In genomic region chr17:45584096-45584896, GRCm38 (mm10) we compare ENCODE assay signal across 8 mouse cellular contexts. TPM values are rescaled to one million over a fixed set of nuclear protein-coding genes. Genes with fewer than 3 reads are reported as not detected.
DNase-seq lines count a peak whose midpoint lies in the region; ATAC-seq and TF ChIP-seq lines count a peak whose summit lies in the region.

No protein-coding gene starts in this region.

- no peak for TF ChIP-seq POLR2A in limb, embryonic 14.5 days (IDR thresholded peaks at IDR 0.05; ENCODE audit: borderline replicate concordance, extremely low read depth, insufficient read depth, insufficient read length)

- H3K27me3 ChIP-seq in neural tube, embryonic 11.5 days (ENCODE audit: control insufficient read depth, insufficient read depth, low read length): no peaks in the 10 kb centered on the region
- no peaks in the 10 kb centered on the region for H3K27me3 ChIP-seq in embryonic facial prominence, embryonic 12.5 days
- no peaks in the 10 kb centered on the region for H3K27me3 ChIP-seq in limb, embryonic 14.5 days (ENCODE audit: control insufficient read depth, insufficient read depth, low read length)
- no peaks in the 10 kb centered on the region for H3K27me3 ChIP-seq in midbrain, embryonic 13.5 days

- peaks cover 8% of the 10 kb centered on the region; the same call in 1 of the 2 replicates for H3K4me1 ChIP-seq in neural tube, embryonic 11.5 days (ENCODE audit: control insufficient read depth, insufficient read depth, low read length)
- peaks cover 23% of the 10 kb centered on the region; the same call in 1 of the 2 replicates for H3K4me1 ChIP-seq in embryonic facial prominence, embryonic 12.5 days
- peaks cover 20% of the 10 kb centered on the region for H3K4me1 ChIP-seq in limb, embryonic 14.5 days (ENCODE audit: control insufficient read depth, insufficient read depth, low read length)
- peaks cover 21% of the 10 kb centered on the region for H3K4me1 ChIP-seq in midbrain, embryonic 13.5 days (replicated peaks)

- WGBS in neural tube, embryonic 11.5 days: 43% methylated on average over 12 of the region's 12 CpGs
- 29% methylated on average over 12 of the region's 12 CpGs for WGBS in embryonic facial prominence, embryonic 12.5 days
- WGBS in limb, embryonic 14.5 days: 35% methylated on average over 12 of the region's 12 CpGs
- 36% methylated on average over 12 of the region's 12 CpGs for WGBS in midbrain, embryonic 13.5 days

- H3K36me3 ChIP-seq in neural tube, embryonic 11.5 days (ENCODE audit: control insufficient read depth, insufficient read depth, low read length): no peaks in the 10 kb centered on the region
- peaks cover 5% of the 10 kb centered on the region for H3K36me3 ChIP-seq in embryonic facial prominence, embryonic 12.5 days
- H3K36me3 ChIP-seq in limb, embryonic 14.5 days (ENCODE audit: control insufficient read depth, insufficient read depth, low read length): peaks cover 16% of the 10 kb centered on the region
- H3K36me3 ChIP-seq in midbrain, embryonic 13.5 days: no peaks in the 10 kb centered on the region; the same call in 1 of the 2 replicates

- H3K4me2 ChIP-seq in neural tube, embryonic 11.5 days (ENCODE audit: low read depth): no peak overlapping the region
- no peak overlapping the region for H3K4me2 ChIP-seq in embryonic facial prominence, embryonic 12.5 days (replicated peaks)
- H3K4me2 ChIP-seq in limb, embryonic 14.5 days (replicated peaks; ENCODE audit: low read depth, low read length, severe bottlenecking): peak overlapping the region; percentile 11; the same call in 1 of the 2 replicates
- H3K4me2 ChIP-seq in midbrain, embryonic 13.5 days (replicated peaks): no peak overlapping the region

- 0 out of 2 replicates have a peak overlapping the region, but pooled peaks have one; percentile 34 for H3K27ac ChIP-seq in neural tube, embryonic 11.5 days (ENCODE audit: low read depth, low read length)
- peak overlapping the region; percentile 71 for H3K27ac ChIP-seq in embryonic facial prominence, embryonic 12.5 days
- H3K27ac ChIP-seq in limb, embryonic 14.5 days (replicated peaks; ENCODE audit: low read depth, low read length): peak overlapping the region; percentile 78
- peak overlapping the region; percentile 71 for H3K27ac ChIP-seq in midbrain, embryonic 13.5 days

- DNase-seq in neural tube, embryonic 11.5 days (ENCODE audit: low spot score): no peak
- DNase-seq in neural tube, embryonic 10.5 days (ENCODE audit: extremely low spot score, low spot score): no peak
- peak; percentile 93 for DNase-seq in heart, adult 8-10 months (ENCODE audit: low spot score)
- peak; percentile 85 for DNase-seq in kidney, adult 18-20 months
- DNase-seq in limb, embryonic 14.5 days (ENCODE audit: low spot score): peak; percentile 54
- peak; percentile 95 for DNase-seq in testis, postnatal 10 days (ENCODE audit: low spot score)

- H3K9me3 ChIP-seq in neural tube, embryonic 11.5 days (ENCODE audit: control insufficient read depth, low read length): no peaks in the 10 kb centered on the region
- H3K9me3 ChIP-seq in embryonic facial prominence, embryonic 12.5 days: peaks cover 9% of the 10 kb centered on the region; the same call in 1 of the 2 replicates
- no peaks in the 10 kb centered on the region for H3K9me3 ChIP-seq in limb, embryonic 14.5 days (ENCODE audit: control insufficient read depth, low read length)
- no peaks in the 10 kb centered on the region; the same call in 1 of the 2 replicates for H3K9me3 ChIP-seq in midbrain, embryonic 13.5 days

- no peak overlapping the region for H3K4me3 ChIP-seq in neural tube, embryonic 11.5 days (ENCODE audit: low read depth, low read length)
- H3K4me3 ChIP-seq in embryonic facial prominence, embryonic 12.5 days: no peak overlapping the region
- H3K4me3 ChIP-seq in limb, embryonic 14.5 days (replicated peaks; ENCODE audit: low read length): no peak overlapping the region
- H3K4me3 ChIP-seq in midbrain, embryonic 13.5 days (replicated peaks): no peak overlapping the region

- ATAC-seq in neural tube, embryonic 11.5 days (ENCODE audit: insufficient read depth, low FRiP score, low TSS enrichment): peak; percentile 14; the same call in 1 of the 2 replicates
- ATAC-seq in embryonic facial prominence, embryonic 12.5 days (ENCODE audit: insufficient number of reproducible peaks, insufficient read depth, low FRiP score, low TSS enrichment): 0 out of 2 replicates have a peak, but pooled peaks have one; percentile 7
- ATAC-seq in limb, embryonic 14.5 days (ENCODE audit: low FRiP score, low read depth): peak; percentile 50
- ATAC-seq in midbrain, embryonic 13.5 days: peak; percentile 59

- H3K9ac ChIP-seq in neural tube, embryonic 11.5 days (ENCODE audit: low read length): no peak overlapping the region
- H3K9ac ChIP-seq in embryonic facial prominence, embryonic 12.5 days: no peak overlapping the region
- peak overlapping the region; percentile 9 for H3K9ac ChIP-seq in limb, embryonic 14.5 days (ENCODE audit: low read depth, low read length, severe bottlenecking)
- peak overlapping the region; percentile 41; the same call in 1 of the 2 replicates for H3K9ac ChIP-seq in midbrain, embryonic 13.5 days (replicated peaks)

RNA-seq across cellular contexts. Expression of gene Hsp90ab1, which starts 11.2 kb away (rescaled TPM):
- polyA plus RNA-seq in neural tube, embryonic 11.5 days (2014; fragmentation: Nextera tagmentation; extraction: Ambion mirVana): 1,725 and 1,823 TPM in 2 replicates
- polyA plus RNA-seq in embryonic facial prominence, embryonic 12.5 days (2016; fragmentation: Nextera tagmentation; extraction: Ambion mirVana): 1,470 and 1,480 TPM in 2 replicates
- 1,000 to 10,000 TPM; 1,121 to 1,613 (median 1,357) TPM for total RNA-seq in heart, adult 8-10 months (2022)
- polyA plus RNA-seq in limb, embryonic 14.5 days (2012; rRNA removed): 788 and 951 TPM in 2 replicates
- 1,382 and 1,446 TPM in 2 replicates for polyA plus RNA-seq in limb, embryonic 14.5 days (2014; fragmentation: Nextera tagmentation; extraction: Ambion mirVana)
- 1,587 and 1,677 TPM in 2 replicates for polyA plus RNA-seq in midbrain, embryonic 13.5 days (2015; fragmentation: Nextera tagmentation; extraction: Ambion mirVana)

RNA-seq across cellular contexts. Expression of gene Slc29a1, which starts 15.1 kb away (rescaled TPM):
- 44.1 and 48.7 TPM in 2 replicates for polyA plus RNA-seq in neural tube, embryonic 11.5 days (2014; fragmentation: Nextera tagmentation; extraction: Ambion mirVana)
- 59.1 and 60.5 TPM in 2 replicates for polyA plus RNA-seq in embryonic facial prominence, embryonic 12.5 days (2016; fragmentation: Nextera tagmentation; extraction: Ambion mirVana)
- total RNA-seq in heart, adult 8-10 months (2022): 10 to 100 TPM; 58.9 to 70.8 (median 66.9) TPM
- polyA plus RNA-seq in limb, embryonic 14.5 days (2012; rRNA removed): 122 and 157 TPM in 2 replicates
- polyA plus RNA-seq in limb, embryonic 14.5 days (2014; fragmentation: Nextera tagmentation; extraction: Ambion mirVana): 94.5 and 103 TPM in 2 replicates
- polyA plus RNA-seq in midbrain, embryonic 13.5 days (2015; fragmentation: Nextera tagmentation; extraction: Ambion mirVana): 29.7 and 30.4 TPM in 2 replicates

RNA-seq across cellular contexts. Expression of gene Mymx, which starts 17.6 kb away (rescaled TPM):
- polyA plus RNA-seq in neural tube, embryonic 11.5 days (2014; fragmentation: Nextera tagmentation; extraction: Ambion mirVana): 4.8 and 5.3 TPM in 2 replicates
- polyA plus RNA-seq in embryonic facial prominence, embryonic 12.5 days (2016; fragmentation: Nextera tagmentation; extraction: Ambion mirVana): 9.2 and 10.7 TPM in 2 replicates
- not detected for total RNA-seq in heart, adult 8-10 months (2022)
- 53.5 and 60.7 TPM in 2 replicates for polyA plus RNA-seq in limb, embryonic 14.5 days (2012; rRNA removed)
- 27.2 and 37.8 TPM in 2 replicates for polyA plus RNA-seq in limb, embryonic 14.5 days (2014; fragmentation: Nextera tagmentation; extraction: Ambion mirVana)
- not detected in 2 replicates for polyA plus RNA-seq in midbrain, embryonic 13.5 days (2015; fragmentation: Nextera tagmentation; extraction: Ambion mirVana)

RNA-seq across cellular contexts. Expression of gene Slc35b2, which starts 20.6 kb away (rescaled TPM):
- 101 and 106 TPM in 2 replicates for polyA plus RNA-seq in neural tube, embryonic 11.5 days (2014; fragmentation: Nextera tagmentation; extraction: Ambion mirVana)
- 108 and 109 TPM in 2 replicates for polyA plus RNA-seq in embryonic facial prominence, embryonic 12.5 days (2016; fragmentation: Nextera tagmentation; extraction: Ambion mirVana)
- 10 to 100 TPM; 23.1 to 27.9 (median 25.3) TPM for total RNA-seq in heart, adult 8-10 months (2022)
- polyA plus RNA-seq in limb, embryonic 14.5 days (2012; rRNA removed): 96.9 and 168 TPM in 2 replicates
- 128 and 138 TPM in 2 replicates for polyA plus RNA-seq in limb, embryonic 14.5 days (2014; fragmentation: Nextera tagmentation; extraction: Ambion mirVana)
- polyA plus RNA-seq in midbrain, embryonic 13.5 days (2015; fragmentation: Nextera tagmentation; extraction: Ambion mirVana): 89.2 and 95.3 TPM in 2 replicates

RNA-seq across cellular contexts. Expression of gene Nfkbie, which starts 28.8 kb away (rescaled TPM):
- polyA plus RNA-seq in neural tube, embryonic 11.5 days (2014; fragmentation: Nextera tagmentation; extraction: Ambion mirVana): 6.9 and 7.0 TPM in 2 replicates
- polyA plus RNA-seq in embryonic facial prominence, embryonic 12.5 days (2016; fragmentation: Nextera tagmentation; extraction: Ambion mirVana): 6.7 and 8.3 TPM in 2 replicates
- 1 to 10 TPM in 3 of 4 experiments, under 1 TPM in 1; 0.65 to 1.5 (median 1.3) TPM for total RNA-seq in heart, adult 8-10 months (2022)
- 3.6 and 4.3 TPM in 2 replicates for polyA plus RNA-seq in limb, embryonic 14.5 days (2012; rRNA removed)
- 4.0 and 6.6 TPM in 2 replicates for polyA plus RNA-seq in limb, embryonic 14.5 days (2014; fragmentation: Nextera tagmentation; extraction: Ambion mirVana)
- 5.2 and 7.1 TPM in 2 replicates for polyA plus RNA-seq in midbrain, embryonic 13.5 days (2015; fragmentation: Nextera tagmentation; extraction: Ambion mirVana)

Comparison
In these comparisons a context has a peak if more than half of its experiments do, and no peak if none do; other contexts are left out.
1. ATAC-seq: peak in every context shown above with its lines; median percentile 59 in midbrain, embryonic 13.5 days; 50 in limb, embryonic 14.5 days; 14 in neural tube, embryonic 11.5 days; 7 in embryonic facial prominence, embryonic 12.5 days.
2. DNase-seq: peak in heart, adult 8-10 months (single experiment), kidney, adult 18-20 months (single experiment), limb, embryonic 14.5 days (single experiment) and testis, postnatal 10 days (single experiment); none in neural tube, embryonic 11.5 days (single experiment) and neural tube, embryonic 10.5 days (single experiment).
3. H3K9ac ChIP-seq: peak in limb, embryonic 14.5 days (single experiment) and midbrain, embryonic 13.5 days (single experiment); none in neural tube, embryonic 11.5 days (single experiment) and embryonic facial prominence, embryonic 12.5 days (single experiment).
4. Peak in every context shown above with its lines, with median percentiles within 50 percentile points of each other: H3K27ac ChIP-seq.